Mouse (Mus musculus): ENCODE measurements around the gene Mad1l1. TPM values are rescaled to one million over a fixed set of nuclear protein-coding genes. Genes with fewer than 3 reads are reported as not detected.

The Mad1l1 gene
- polyA plus RNA-seq, 1 experiment from 2014 or later: 44.2 TPM

- ATAC-seq (ENCODE audit: low FRiP score): no peak
- no peaks in the 10 kb centered on the region for H3K36me3 ChIP-seq (ENCODE audit: control insufficient read depth, insufficient read depth, low read length)
- 95% methylated on average over 6 of the region's 6 CpGs for WGBS
These were observed 237.0 kb downstream of the Mad1l1 start for GRCm38 (mm10) chr5:140084341-140084740.

GRCm38 (mm10) chr5:140083911-140084310 lies 237.4 kb downstream of the Mad1l1 start:
- WGBS: 76% methylated on average over 5 of the region's 5 CpGs
- no peaks in the 10 kb centered on the region for H3K4me1 ChIP-seq (ENCODE audit: control insufficient read depth, insufficient read depth, low read length)
- no peak overlapping the region for H3K9ac ChIP-seq (ENCODE audit: low read length)
- H3K27me3 ChIP-seq (ENCODE audit: control insufficient read depth, insufficient read depth, low read length): no peaks in the 10 kb centered on the region
- H3K4me3 ChIP-seq (ENCODE audit: low read depth, low read length): no peak overlapping the region
- H3K36me3 ChIP-seq (ENCODE audit: control insufficient read depth, insufficient read depth, low read length): no peaks in the 10 kb centered on the region
- DNase-seq (ENCODE audit: low spot score, missing footprints): peak; percentile 67
- no peak overlapping the region for H3K4me2 ChIP-seq
- no peak for ATAC-seq (ENCODE audit: low FRiP score)
- no peak overlapping the region for H3K27ac ChIP-seq (ENCODE audit: low read depth, low read length)
- H3K9me3 ChIP-seq (ENCODE audit: control insufficient read depth, low read length): no peaks in the 10 kb centered on the region

More at GRCm38 (mm10) chr5:140084341-140084740, 237.0 kb downstream of the Mad1l1 start:
- Histone ChIP-seq H3K9ac (ENCODE audit: low read length) (no peak overlapping the region), H3K4me1 (ENCODE audit: control insufficient read depth, insufficient read depth, low read length) (no peaks in the 10 kb centered on the region), H3K9me3 (ENCODE audit: control insufficient read depth, low read length) (no peaks in the 10 kb centered on the region), H3K27me3 (ENCODE audit: control insufficient read depth, insufficient read depth, low read length) (no peaks in the 10 kb centered on the region), H3K27ac (ENCODE audit: low read depth, low read length) (no peak overlapping the region), H3K4me3 (ENCODE audit: low read depth, low read length) (no peak overlapping the region), H3K4me2 (no peak overlapping the region)
- no peak for DNase-seq (ENCODE audit: low spot score, missing footprints)

GRCm38 (mm10) chr5:140082204-140082812 lies 239.0 kb downstream of the Mad1l1 start:
- no peak overlapping the region for H3K27ac ChIP-seq (ENCODE audit: low read depth, low read length)
- H3K4me3 ChIP-seq (ENCODE audit: low read depth, low read length): no peak overlapping the region
- no peaks in the 10 kb centered on the region for H3K36me3 ChIP-seq (ENCODE audit: control insufficient read depth, insufficient read depth, low read length)
- no peaks in the 10 kb centered on the region for H3K27me3 ChIP-seq (ENCODE audit: control insufficient read depth, insufficient read depth, low read length)
- ATAC-seq (ENCODE audit: low FRiP score) (no peak), DNase-seq (ENCODE audit: low spot score, missing footprints) (peak; percentile 68)
- H3K4me1 ChIP-seq (ENCODE audit: control insufficient read depth, insufficient read depth, low read length): no peaks in the 10 kb centered on the region
- H3K4me2 ChIP-seq: no peak overlapping the region
- no peak overlapping the region for H3K9ac ChIP-seq (ENCODE audit: low read length)
- H3K9me3 ChIP-seq (ENCODE audit: control insufficient read depth, low read length): no peaks in the 10 kb centered on the region
- WGBS: 67% methylated on average over 11 of the region's 11 CpGs

- Histone ChIP-seq H3K4me2 (no peak overlapping the region), H3K36me3 (ENCODE audit: control insufficient read depth, insufficient read depth, low read length) (no peaks in the 10 kb centered on the region), H3K9me3 (ENCODE audit: control insufficient read depth, low read length) (no peaks in the 10 kb centered on the region), H3K27me3 (ENCODE audit: control insufficient read depth, insufficient read depth, low read length) (no peaks in the 10 kb centered on the region), H3K27ac (ENCODE audit: low read depth, low read length) (no peak overlapping the region), H3K4me1 (ENCODE audit: control insufficient read depth, insufficient read depth, low read length) (no peaks in the 10 kb centered on the region), H3K9ac (ENCODE audit: low read length) (no peak overlapping the region), H3K4me3 (ENCODE audit: low read depth, low read length) (no peak overlapping the region)
- ATAC-seq (ENCODE audit: low FRiP score) (no peak), DNase-seq (ENCODE audit: low spot score, missing footprints) (peak; percentile 2)
- 82% methylated on average over 10 of the region's 10 CpGs for WGBS
These were observed 240.3 kb downstream of the Mad1l1 start for GRCm38 (mm10) chr5:140081084-140081483.

GRCm38 (mm10) chr5:140079511-140079910 lies 241.8 kb downstream of the Mad1l1 start:
- no peaks in the 10 kb centered on the region for H3K36me3 ChIP-seq (ENCODE audit: control insufficient read depth, insufficient read depth, low read length)
- WGBS: 94% methylated on average over 4 of the region's 4 CpGs
- H3K4me1 ChIP-seq (ENCODE audit: control insufficient read depth, insufficient read depth, low read length): no peaks in the 10 kb centered on the region
- no peak for ATAC-seq (ENCODE audit: low FRiP score)
- no peak overlapping the region for H3K27ac ChIP-seq (ENCODE audit: low read depth, low read length)
- H3K9me3 ChIP-seq (ENCODE audit: control insufficient read depth, low read length): no peaks in the 10 kb centered on the region
- no peak overlapping the region for H3K4me3 ChIP-seq (ENCODE audit: low read depth, low read length)
- no peak for DNase-seq (ENCODE audit: low spot score, missing footprints)
- H3K9ac ChIP-seq (ENCODE audit: low read length): no peak overlapping the region
- no peak overlapping the region for H3K4me2 ChIP-seq
- no peaks in the 10 kb centered on the region for H3K27me3 ChIP-seq (ENCODE audit: control insufficient read depth, insufficient read depth, low read length)

- Histone ChIP-seq H3K4me2 (no peak overlapping the region), H3K36me3 (ENCODE audit: control insufficient read depth, insufficient read depth, low read length) (no peaks in the 10 kb centered on the region), H3K27me3 (ENCODE audit: control insufficient read depth, insufficient read depth, low read length) (no peaks in the 10 kb centered on the region), H3K9ac (ENCODE audit: low read length) (no peak overlapping the region), H3K27ac (ENCODE audit: low read depth, low read length) (no peak overlapping the region), H3K9me3 (ENCODE audit: control insufficient read depth, low read length) (no peaks in the 10 kb centered on the region), H3K4me3 (ENCODE audit: low read depth, low read length) (no peak overlapping the region), H3K4me1 (ENCODE audit: control insufficient read depth, insufficient read depth, low read length) (peaks cover 5% of the 10 kb centered on the region; the same call in 1 of the 2 replicates)
- ATAC-seq (ENCODE audit: low FRiP score): no peak
- peak; percentile 67 for DNase-seq (ENCODE audit: low spot score, missing footprints)
- WGBS: 94% methylated on average over 3 of the region's 3 CpGs
These were observed 242.9 kb downstream of the Mad1l1 start for GRCm38 (mm10) chr5:140078406-140078805.

GRCm38 (mm10) chr5:140076438-140076837 lies 244.9 kb downstream of the Mad1l1 start:
- ATAC-seq (ENCODE audit: low FRiP score) (no peak), DNase-seq (ENCODE audit: low spot score, missing footprints) (peak; percentile 47)
- 91% methylated on average over 2 of the region's 2 CpGs for whole genome bisulfite sequencing
- Histone ChIP-seq H3K9me3 (ENCODE audit: control insufficient read depth, low read length) (no peaks in the 10 kb centered on the region), H3K27ac (ENCODE audit: low read depth, low read length) (no peak overlapping the region), H3K4me1 (ENCODE audit: control insufficient read depth, insufficient read depth, low read length) (peaks cover 5% of the 10 kb centered on the region; the same call in 1 of the 2 replicates), H3K36me3 (ENCODE audit: control insufficient read depth, insufficient read depth, low read length) (no peaks in the 10 kb centered on the region), H3K27me3 (ENCODE audit: control insufficient read depth, insufficient read depth, low read length) (no peaks in the 10 kb centered on the region), H3K4me2 (no peak overlapping the region), H3K4me3 (ENCODE audit: low read depth, low read length) (no peak overlapping the region), H3K9ac (ENCODE audit: low read length) (no peak overlapping the region)

- Histone ChIP-seq H3K9me3 (ENCODE audit: control insufficient read depth, low read length) (no peaks in the 10 kb centered on the region), H3K36me3 (ENCODE audit: control insufficient read depth, insufficient read depth, low read length) (no peaks in the 10 kb centered on the region), H3K4me2 (no peak overlapping the region), H3K9ac (ENCODE audit: low read length) (no peak overlapping the region), H3K27me3 (ENCODE audit: control insufficient read depth, insufficient read depth, low read length) (no peaks in the 10 kb centered on the region), H3K4me1 (ENCODE audit: control insufficient read depth, insufficient read depth, low read length) (peaks cover 5% of the 10 kb centered on the region; the same call in 1 of the 2 replicates), H3K4me3 (ENCODE audit: low read depth, low read length) (no peak overlapping the region), H3K27ac (ENCODE audit: low read depth, low read length) (no peak overlapping the region)
- DNase-seq (ENCODE audit: low spot score, missing footprints): peak; percentile 61
- peak; percentile 48; the same call in 1 of the 2 replicates for ATAC-seq (ENCODE audit: low FRiP score)
- WGBS: 45% methylated on average over 12 of the region's 12 CpGs
These were observed 247.7 kb downstream of the Mad1l1 start for GRCm38 (mm10) chr5:140073671-140074116.

- no peaks in the 10 kb centered on the region for H3K36me3 ChIP-seq (ENCODE audit: control insufficient read depth, insufficient read depth, low read length)
These were observed 248.1 kb downstream of the Mad1l1 start for GRCm38 (mm10) chr5:140073148-140073670.

More at GRCm38 (mm10) chr5:140073148-140073670, 248.1 kb downstream of the Mad1l1 start:
- ATAC-seq (ENCODE audit: low FRiP score): no peak
- no peak for DNase-seq (ENCODE audit: low spot score, missing footprints)
- WGBS: 59% methylated on average over 1 of the region's 1 CpGs
- peaks cover 5% of the 10 kb centered on the region; the same call in 1 of the 2 replicates for H3K4me1 ChIP-seq (ENCODE audit: control insufficient read depth, insufficient read depth, low read length)
- no peaks in the 10 kb centered on the region for H3K27me3 ChIP-seq (ENCODE audit: control insufficient read depth, insufficient read depth, low read length)
- H3K4me2 ChIP-seq: no peak overlapping the region
- H3K9ac ChIP-seq (ENCODE audit: low read length): no peak overlapping the region
- no peaks in the 10 kb centered on the region for H3K9me3 ChIP-seq (ENCODE audit: control insufficient read depth, low read length)
- H3K4me3 ChIP-seq (ENCODE audit: low read depth, low read length): no peak overlapping the region
- H3K27ac ChIP-seq (ENCODE audit: low read depth, low read length): no peak overlapping the region
